Mouse (Mus musculus) retina, embryonic 14.5 days (tissue): ENCODE measurements around the gene Col15a1.

ENCODE experiments used
- DNase-seq: peaks from one replicate; pipeline ENCODE4 v3.0.0-alpha.2; 2015; ENCODE audit warnings: low spot score

Gene Col15a1

DNA sequence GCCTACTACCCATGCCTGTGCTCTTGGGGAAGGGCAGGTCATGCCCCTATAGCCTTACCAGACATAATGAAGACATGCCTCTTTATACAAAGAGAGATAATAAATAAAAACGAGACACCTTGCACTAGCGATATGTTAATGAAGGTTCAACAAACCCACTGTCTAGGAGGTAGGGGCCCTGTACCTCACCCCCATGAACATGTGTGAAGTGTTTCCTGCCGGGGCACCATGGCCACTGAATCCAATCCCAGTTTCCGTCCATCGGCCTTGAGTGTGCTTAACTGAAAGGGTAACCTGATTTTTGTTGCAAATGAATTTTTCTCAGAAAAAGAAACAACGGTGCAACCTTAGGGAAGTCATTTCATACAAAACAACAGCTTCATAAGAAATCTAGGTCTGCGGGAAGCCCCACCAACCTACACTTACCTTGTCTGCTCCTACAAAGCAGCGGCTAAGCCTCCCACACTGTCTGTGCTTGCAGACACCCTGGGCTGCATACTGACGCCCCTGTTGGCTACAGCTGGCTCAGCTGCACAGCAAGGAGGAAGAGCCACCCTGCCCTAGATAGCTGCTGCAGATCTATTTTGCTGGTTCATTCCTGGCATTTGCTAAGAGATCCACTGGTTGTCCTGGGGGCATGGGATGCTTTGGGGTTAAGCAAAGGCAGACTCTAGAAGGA, 64.6 kb downstream of the Col15a1 start:
- no peak for DNase-seq

DNA sequence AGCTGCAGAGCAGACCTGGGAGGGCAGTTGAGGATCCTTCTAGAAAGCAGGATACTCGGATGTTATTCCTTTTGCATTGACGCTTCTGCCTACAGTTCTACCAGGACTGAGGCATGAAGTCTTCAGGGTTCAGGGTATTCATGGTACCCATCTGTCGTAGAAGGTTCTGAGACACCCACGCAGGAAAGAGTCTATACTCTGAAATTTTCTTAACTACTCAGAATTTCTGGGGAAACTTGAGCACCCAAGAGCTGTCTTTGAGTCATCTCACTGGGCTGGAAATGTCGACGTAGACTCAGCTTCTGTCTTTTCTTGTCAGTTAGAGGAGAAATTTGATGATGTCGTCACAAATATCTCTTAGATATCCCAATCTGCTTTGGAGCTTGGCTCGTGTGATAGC, 65.8 kb downstream of the Col15a1 start:
- no peak for DNase-seq

DNA sequence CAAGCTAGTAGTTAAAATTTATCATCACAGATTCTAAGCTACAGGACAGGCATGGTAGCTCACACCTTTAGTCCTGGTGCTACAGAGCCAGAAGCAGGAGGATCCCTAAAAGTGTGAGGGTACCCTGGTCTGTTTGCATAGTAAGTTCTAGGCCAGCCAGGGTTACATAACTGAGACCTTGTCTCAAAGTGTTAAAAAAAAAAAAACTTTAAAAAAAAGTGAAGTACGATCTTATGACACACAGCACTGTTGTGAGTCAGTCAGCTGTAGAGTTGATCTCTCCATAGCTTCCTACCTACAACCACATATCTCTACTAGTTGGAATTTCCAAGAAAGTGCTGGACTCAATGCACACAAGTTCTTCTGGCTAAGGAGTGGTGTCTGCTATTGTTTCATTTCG, 67.0 kb downstream of the Col15a1 start:
- DNase-seq, result no peak

- no peak for DNase-seq
Measured at GRCm38 (mm10) chr4:47278397-47278796, 70.4 kb downstream of the Col15a1 start.

GRCm38 (mm10) chr4:47279085-47279707, 71.2 kb downstream of the Col15a1 start:
- DNase-seq, result peak; percentile 11

GRCm38 (mm10) chr4:47280126-47280525, 72.2 kb downstream of the Col15a1 start:
- no peak for DNase-seq

DNA sequence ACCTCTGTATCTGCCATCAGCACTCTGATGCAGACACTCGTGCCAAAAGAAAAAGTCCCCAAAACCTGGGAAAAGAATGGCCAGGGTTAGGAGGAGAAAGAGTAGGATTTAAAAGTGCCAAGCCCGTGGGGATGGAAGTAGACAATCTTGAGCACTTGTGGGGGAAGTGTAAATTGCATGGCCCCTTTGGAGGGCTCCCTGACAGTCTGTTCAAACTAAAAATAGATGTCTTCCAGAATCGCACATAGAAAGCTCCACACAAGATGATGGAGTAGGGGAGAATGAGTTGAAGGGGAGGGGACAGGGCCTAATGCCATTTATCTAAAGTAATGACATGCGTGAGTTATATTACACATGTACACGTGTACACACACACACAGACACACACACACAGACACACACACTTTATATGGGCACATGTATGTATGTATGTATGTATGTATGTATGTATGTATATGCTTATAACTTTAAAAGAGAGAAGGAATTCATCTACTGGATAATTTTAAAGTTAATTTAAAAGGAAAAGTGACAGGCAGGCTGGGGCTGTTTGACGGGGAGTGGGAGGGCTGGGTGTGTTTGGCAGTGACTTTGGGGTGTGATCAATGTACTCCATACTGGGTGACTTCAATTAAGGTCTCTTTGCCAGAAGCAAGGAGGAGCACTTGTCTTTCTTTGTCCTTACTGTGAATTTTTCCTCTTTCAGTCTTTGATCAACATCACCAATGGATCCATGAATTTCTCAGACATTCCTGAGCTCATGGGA, 74.1 kb downstream of the Col15a1 start:
- DNase-seq, result no peak

DNA sequence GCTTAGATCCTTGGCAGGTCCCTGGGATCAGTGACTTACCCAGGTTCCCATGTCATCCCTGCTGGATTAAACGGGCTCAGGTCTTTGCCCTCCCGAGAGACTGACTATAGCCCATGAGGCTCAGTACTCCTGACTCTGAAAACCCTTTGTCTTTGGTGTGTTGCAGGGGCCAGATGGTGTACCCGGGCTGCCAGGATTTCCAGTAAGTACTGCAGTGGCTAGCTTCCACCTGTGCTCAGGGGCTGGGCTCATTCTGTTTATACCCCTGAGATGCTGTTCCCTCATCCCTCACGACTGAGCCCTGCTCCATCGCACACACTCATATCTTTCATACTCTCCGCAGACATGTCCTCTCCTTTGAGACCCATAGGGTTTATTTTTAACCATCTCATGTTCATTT, 76.3 kb downstream of the Col15a1 start:
- DNase-seq, result no peak

GRCm38 (mm10) chr4:47284874-47285273, 76.9 kb downstream of the Col15a1 start:
- peak; percentile 11 for DNase-seq

DNA sequence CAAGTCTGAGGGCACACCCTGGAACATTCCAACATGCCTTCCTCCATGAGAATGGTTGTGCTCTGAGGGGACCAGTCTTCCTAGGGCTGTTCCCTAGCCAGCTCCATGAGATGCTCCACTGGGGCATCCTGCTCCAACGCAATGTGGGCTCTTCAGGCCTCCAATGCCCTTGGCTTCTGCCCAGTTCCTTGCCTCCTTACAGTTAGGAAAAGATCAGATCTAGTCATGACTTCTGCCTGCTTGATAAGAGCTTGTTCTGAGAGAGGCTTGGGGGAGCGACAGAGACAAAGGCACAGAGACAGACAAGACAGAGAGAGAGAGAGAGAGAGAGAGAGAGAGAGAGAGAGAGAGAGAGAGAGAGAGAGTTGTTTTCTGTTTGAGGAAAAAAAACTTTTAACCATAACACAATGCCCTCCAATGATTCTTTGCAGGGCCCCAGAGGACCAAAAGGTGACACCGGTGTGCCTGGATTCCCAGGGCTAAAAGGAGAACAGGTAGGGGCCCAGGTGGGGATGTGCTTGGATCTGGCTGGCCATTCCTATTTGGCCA, 78.7 kb downstream of the Col15a1 start:
- no peak for DNase-seq

GRCm38 (mm10) chr4:47287468-47287867, 79.5 kb downstream of the Col15a1 start:
- DNase-seq, result no peak

- no peak for DNase-seq
Measured at GRCm38 (mm10) chr4:47288306-47288705, 80.3 kb downstream of the Col15a1 start.

DNA sequence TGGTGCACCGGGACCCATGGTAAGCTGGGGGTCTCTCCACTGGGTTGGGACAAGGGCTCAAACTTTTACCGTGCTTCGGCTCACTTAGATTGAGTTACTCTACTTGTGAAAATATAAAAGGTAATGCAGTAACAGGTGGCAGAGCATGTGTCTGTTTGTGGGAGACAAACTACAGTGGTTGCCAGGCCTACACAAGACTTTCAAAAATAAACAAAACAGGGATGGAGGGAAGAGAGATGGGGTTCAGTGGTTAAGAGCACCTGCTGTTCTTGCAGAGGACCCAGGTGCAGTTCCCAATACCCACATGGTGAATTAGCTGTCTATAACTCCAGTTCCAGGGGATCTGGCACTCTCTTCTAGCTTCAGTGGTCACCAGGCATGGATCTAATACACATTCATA, 81.6 kb downstream of the Col15a1 start:
- DNase-seq, result no peak

- DNase-seq, result no peak
Measured at GRCm38 (mm10) chr4:47290448-47290847, 82.5 kb downstream of the Col15a1 start.

DNA sequence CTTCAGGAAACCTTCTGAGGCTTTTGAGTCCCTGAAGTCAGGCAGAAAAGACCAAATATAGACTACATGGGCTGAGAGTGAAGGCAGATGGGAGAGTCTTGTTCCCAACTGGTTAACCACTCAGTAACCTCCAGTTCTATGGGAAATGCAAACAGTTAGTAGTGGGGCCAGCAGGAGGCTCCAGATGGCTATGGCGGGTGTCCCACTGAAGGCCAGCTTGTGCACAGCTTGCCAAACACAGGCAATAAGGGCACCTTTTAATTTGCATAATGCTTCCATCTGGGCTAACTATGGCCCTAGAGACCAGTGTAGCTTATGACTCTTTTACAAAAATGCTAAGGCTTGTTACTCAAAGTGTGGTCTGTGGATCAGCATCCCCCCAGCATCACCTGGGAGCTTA, 83.1 kb downstream of the Col15a1 start:
- peak; percentile 29 for DNase-seq

GRCm38 (mm10) chr4:47292956-47293355, 85.0 kb downstream of the Col15a1 start:
- DNase-seq, result no peak

DNA sequence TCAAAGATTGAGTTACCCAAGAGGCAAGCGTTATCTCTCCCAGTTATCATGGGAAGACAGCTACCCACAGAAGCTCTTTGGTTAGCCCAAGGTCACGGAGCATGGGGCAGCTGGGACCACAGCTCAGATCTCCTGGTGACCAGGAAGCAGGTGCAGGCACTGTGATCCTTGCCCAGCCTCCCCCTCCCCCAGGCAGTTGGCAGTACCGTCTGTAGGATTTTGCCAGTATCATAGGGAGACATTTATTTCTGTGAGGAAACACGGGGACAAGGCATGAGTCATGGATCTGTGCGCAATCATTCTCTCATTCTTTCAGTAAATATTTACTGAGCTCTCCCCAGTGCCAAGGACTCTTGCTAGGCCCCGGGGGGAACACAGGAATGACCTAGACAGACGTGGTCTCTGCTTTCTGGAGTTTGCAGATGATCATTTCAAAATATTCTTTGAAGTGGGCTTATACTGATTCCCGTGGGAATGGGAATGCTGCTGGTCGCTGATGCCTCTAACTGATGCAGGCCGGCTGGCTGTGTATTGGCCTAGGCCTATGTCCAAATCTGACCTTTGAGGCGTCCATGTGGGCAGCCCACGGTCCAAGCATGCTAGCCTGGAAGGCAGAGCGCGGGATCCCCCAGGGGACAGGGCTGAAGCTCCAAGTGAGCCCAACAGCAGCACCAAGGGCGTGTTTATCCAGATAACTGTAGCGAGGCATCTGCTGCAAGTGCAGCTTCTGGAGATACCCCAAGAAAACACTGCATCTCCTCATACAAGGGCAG, 86.0 kb downstream of the Col15a1 start:
- no peak for DNase-seq

DNA sequence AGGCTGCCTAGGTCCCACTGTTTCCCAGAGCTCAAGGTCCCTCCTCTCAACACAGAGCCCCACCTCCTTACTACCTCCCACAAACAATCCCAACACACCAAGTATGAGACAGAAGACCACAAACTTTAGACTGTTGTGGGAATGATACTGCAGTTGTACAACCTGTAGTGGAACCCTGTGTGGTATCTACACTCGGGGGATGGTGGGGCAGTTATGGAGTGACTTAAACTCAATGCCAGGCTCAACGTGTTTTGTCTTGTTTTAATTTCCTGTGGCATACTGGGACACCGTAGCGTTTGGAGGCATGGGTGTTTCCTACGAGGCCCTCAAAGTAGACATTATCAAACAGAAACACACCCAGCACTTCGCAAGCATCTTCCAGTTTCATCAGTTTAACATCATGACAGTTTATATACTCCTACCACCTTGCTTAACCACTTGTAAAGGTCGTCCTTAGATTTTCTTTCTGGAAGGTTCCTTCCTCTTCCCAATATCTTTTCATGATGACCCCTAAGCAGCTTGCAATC, 86.6 kb downstream of the Col15a1 start:
- no peak for DNase-seq

GRCm38 (mm10) chr4:47295547-47295946, 87.6 kb downstream of the Col15a1 start:
- no peak for DNase-seq

DNA sequence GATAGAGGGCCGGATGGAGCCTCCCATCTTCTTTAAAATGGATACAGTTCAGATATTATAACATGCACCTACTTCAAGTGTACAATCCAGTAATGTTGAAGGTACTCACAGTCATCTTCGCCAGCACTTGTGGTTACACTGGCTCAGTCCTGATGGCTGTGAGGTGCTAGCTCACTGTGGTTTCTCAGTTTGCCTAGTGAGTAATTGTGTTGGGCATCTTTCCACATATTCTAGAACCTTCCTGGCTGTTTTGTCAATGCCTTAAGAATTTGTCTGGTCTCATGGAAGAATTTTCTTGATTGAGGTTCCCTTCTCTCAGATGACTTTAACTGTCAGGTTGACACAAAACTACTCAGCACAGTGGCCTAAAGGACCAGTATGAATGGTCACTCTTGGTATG, 92.7 kb downstream of the Col15a1 start:
- DNase-seq, result no peak

DNA sequence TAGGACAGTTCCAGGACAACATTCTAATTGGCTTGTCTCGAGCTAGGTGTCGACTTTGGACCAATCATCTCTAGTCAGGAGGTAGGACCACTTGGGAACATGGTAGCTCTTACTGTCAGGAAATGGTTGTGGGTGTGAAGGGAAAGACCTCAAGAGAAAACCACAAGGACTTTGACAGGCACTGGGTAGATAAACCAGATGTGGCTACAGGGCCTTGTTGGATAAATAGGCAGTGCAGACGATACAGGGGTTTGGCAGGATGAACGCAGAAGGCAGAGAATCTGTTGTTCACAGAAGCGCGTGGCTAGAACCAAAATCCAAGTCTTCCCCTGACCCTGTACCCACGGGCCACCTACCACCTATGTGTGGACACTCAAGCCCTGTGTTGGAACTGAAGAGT, 94.6 kb downstream of the Col15a1 start:
- DNase-seq, result no peak
